Mouse (Mus musculus) small intestine, adult 2 months (tissue): Measurements from ENCODE around the gene Aff1.

Experiments used
- CTCF ChIP-seq: fragments of 200-500 bp; IDR thresholded peaks from 2 replicates; pipeline ENCODE4 v1.5.1; 2012; ENCODE audit warnings: low read depth, mild to moderate bottlenecking, control low read depth, inconsistent platforms, low read length, moderate library complexity, mixed read lengths; ENCODE audit not compliant: insufficient replicate concordance, insufficient read length; ENCODE audit errors: extremely low read depth
- POLR2A ChIP-seq: fragments of 200-500 bp; IDR thresholded peaks from 2 replicates; pipeline ENCODE4 v1.6.1; 2012; ENCODE audit warnings: low read depth, mild to moderate bottlenecking, control low read depth, inconsistent platforms, low read length, moderate library complexity

GRCm38 (mm10) chr5:103814551-103815248 lies 122.5 kb downstream of the Aff1 start:
- TF ChIP-seq CTCF (no peak), POLR2A (no peak)
